Mouse (Mus musculus): Measurements from ENCODE around the gene Steap1. TPM values are rescaled to one million over a fixed set of nuclear protein-coding genes. Genes with fewer than 3 reads are reported as not detected.

Gene Steap1
- polyA plus RNA-seq, 1 experiment from 2014 or later = 2.3 TPM

- Histone ChIP-seq H3K9ac (ENCODE audit: low read depth, low read length) (no peak overlapping the region), H3K27ac (ENCODE audit: low read depth, low read length) (no peak overlapping the region), H3K4me1 (replicated peaks; ENCODE audit: control insufficient read depth, insufficient read depth, low read length) (no peaks in the 10 kb centered on the region), H3K4me2 (replicated peaks; ENCODE audit: low read depth) (no peak overlapping the region), H3K9me3 (ENCODE audit: control insufficient read depth) (no peaks in the 10 kb centered on the region), H3K27me3 (replicated peaks; ENCODE audit: control insufficient read depth, insufficient read depth, low read length) (no peaks in the 10 kb centered on the region), H3K36me3 (ENCODE audit: control insufficient read depth, insufficient read depth) (no peaks in the 10 kb centered on the region), H3K4me3 (ENCODE audit: low read depth, low read length) (no peak overlapping the region)
- WGBS = 35% methylated on average over 2 of the region's 2 CpGs
- no peak for TF ChIP-seq CTCF (IDR thresholded peaks at IDR 0.05; ENCODE audit: low read depth)
- peak; percentile 80 for ATAC-seq
Measured at GRCm38 (mm10) chr5:5732858-5733257, 16.3 kb downstream of the Steap1 start.

GRCm38 (mm10) chr5:5732208-5732607, 16.9 kb downstream of the Steap1 start:
- Histone ChIP-seq H3K27me3 (replicated peaks; ENCODE audit: control insufficient read depth, insufficient read depth, low read length) (no peaks in the 10 kb centered on the region), H3K27ac (ENCODE audit: low read depth, low read length) (no peak overlapping the region), H3K36me3 (ENCODE audit: control insufficient read depth, insufficient read depth) (no peaks in the 10 kb centered on the region), H3K4me1 (replicated peaks; ENCODE audit: control insufficient read depth, insufficient read depth, low read length) (no peaks in the 10 kb centered on the region), H3K9ac (ENCODE audit: low read depth, low read length) (no peak overlapping the region), H3K4me2 (replicated peaks; ENCODE audit: low read depth) (no peak overlapping the region), H3K4me3 (ENCODE audit: low read depth, low read length) (no peak overlapping the region), H3K9me3 (ENCODE audit: control insufficient read depth) (no peaks in the 10 kb centered on the region)
- no peak for ATAC-seq
- 42% methylated on average over 3 of the region's 3 CpGs for WGBS
- no peak for TF ChIP-seq CTCF (IDR thresholded peaks at IDR 0.05; ENCODE audit: low read depth)

GRCm38 (mm10) chr5:5729904-5730303, 19.2 kb downstream of the Steap1 start:
- Histone ChIP-seq H3K27ac (ENCODE audit: low read depth, low read length) (no peak overlapping the region), H3K27me3 (replicated peaks; ENCODE audit: control insufficient read depth, insufficient read depth, low read length) (no peaks in the 10 kb centered on the region), H3K9me3 (ENCODE audit: control insufficient read depth) (no peaks in the 10 kb centered on the region), H3K4me2 (replicated peaks; ENCODE audit: low read depth) (no peak overlapping the region), H3K4me1 (replicated peaks; ENCODE audit: control insufficient read depth, insufficient read depth, low read length) (no peaks in the 10 kb centered on the region), H3K9ac (ENCODE audit: low read depth, low read length) (no peak overlapping the region), H3K4me3 (ENCODE audit: low read depth, low read length) (no peak overlapping the region), H3K36me3 (ENCODE audit: control insufficient read depth, insufficient read depth) (no peaks in the 10 kb centered on the region)
- no peak for TF ChIP-seq CTCF (IDR thresholded peaks at IDR 0.05; ENCODE audit: low read depth)
- no peak for ATAC-seq
- 92% methylated on average over 4 of the region's 4 CpGs for WGBS

GRCm38 (mm10) chr5:5722217-5722616, 26.9 kb downstream of the Steap1 start:
- 0 out of 2 replicates have a peak, but pooled peaks have one; percentile 57 for ATAC-seq
- Histone ChIP-seq H3K27me3 (replicated peaks; ENCODE audit: control insufficient read depth, insufficient read depth, low read length) (no peaks in the 10 kb centered on the region), H3K27ac (ENCODE audit: low read depth, low read length) (no peak overlapping the region), H3K4me1 (replicated peaks; ENCODE audit: control insufficient read depth, insufficient read depth, low read length) (no peaks in the 10 kb centered on the region), H3K4me3 (ENCODE audit: low read depth, low read length) (no peak overlapping the region), H3K9me3 (ENCODE audit: control insufficient read depth) (no peaks in the 10 kb centered on the region), H3K4me2 (replicated peaks; ENCODE audit: low read depth) (no peak overlapping the region), H3K36me3 (ENCODE audit: control insufficient read depth, insufficient read depth) (no peaks in the 10 kb centered on the region), H3K9ac (ENCODE audit: low read depth, low read length) (no peak overlapping the region)
- 43% methylated on average over 7 of the region's 7 CpGs for WGBS
- TF ChIP-seq CTCF (IDR thresholded peaks at IDR 0.05; ENCODE audit: low read depth) = no peak

- no peak for ATAC-seq
- H3K9ac ChIP-seq (ENCODE audit: low read depth, low read length) = no peak overlapping the region
- no peak overlapping the region for H3K4me2 ChIP-seq (replicated peaks; ENCODE audit: low read depth)
- H3K4me1 ChIP-seq (replicated peaks; ENCODE audit: control insufficient read depth, insufficient read depth, low read length) = no peaks in the 10 kb centered on the region
- WGBS = 73% methylated on average over 4 of the region's 4 CpGs
- H3K27me3 ChIP-seq (replicated peaks; ENCODE audit: control insufficient read depth, insufficient read depth, low read length) = no peaks in the 10 kb centered on the region
- H3K9me3 ChIP-seq (ENCODE audit: control insufficient read depth) = no peaks in the 10 kb centered on the region
- no peak for TF ChIP-seq CTCF (IDR thresholded peaks at IDR 0.05; ENCODE audit: low read depth)
- no peak overlapping the region for H3K4me3 ChIP-seq (ENCODE audit: low read depth, low read length)
- H3K27ac ChIP-seq (ENCODE audit: low read depth, low read length) = no peak overlapping the region
- no peaks in the 10 kb centered on the region for H3K36me3 ChIP-seq (ENCODE audit: control insufficient read depth, insufficient read depth)
Measured at GRCm38 (mm10) chr5:5711032-5711431, 38.1 kb downstream of the Steap1 start.

- WGBS = 41% methylated on average over 13 of the region's 13 CpGs
- Histone ChIP-seq H3K27ac (ENCODE audit: low read depth, low read length) (no peak overlapping the region), H3K36me3 (ENCODE audit: control insufficient read depth, insufficient read depth) (no peaks in the 10 kb centered on the region), H3K9ac (ENCODE audit: low read depth, low read length) (no peak overlapping the region), H3K4me1 (replicated peaks; ENCODE audit: control insufficient read depth, insufficient read depth, low read length) (no peaks in the 10 kb centered on the region), H3K9me3 (ENCODE audit: control insufficient read depth) (no peaks in the 10 kb centered on the region), H3K4me3 (ENCODE audit: low read depth, low read length) (peak overlapping the region; percentile 35), H3K27me3 (replicated peaks; ENCODE audit: control insufficient read depth, insufficient read depth, low read length) (no peaks in the 10 kb centered on the region), H3K4me2 (replicated peaks; ENCODE audit: low read depth) (peak overlapping the region; percentile 54)
- peak; percentile 51; the same call in 1 of the 2 replicates for ATAC-seq
- no peak for TF ChIP-seq CTCF (IDR thresholded peaks at IDR 0.05; ENCODE audit: low read depth)
Measured at GRCm38 (mm10) chr5:5707341-5708278, 41.5 kb downstream of the Steap1 start.

Measured in intestine, postnatal 0 days (tissue).